ENCODE assay signal across 38 mouse cellular contexts in genomic region chr1:161920475-161921454, GRCm38 (mm10). TPM values are rescaled to one million over a fixed set of nuclear protein-coding genes. Genes with fewer than 3 reads are reported as not detected.
"Had no signal": no experiment of that assay in that cellular context is flagged by ENCODE, and none has a peak within 500 bp of the region (broad histone marks: within the 10 kb centered on the region; RNA-seq: fewer than 3 reads in every experiment).

No protein-coding gene starts in this region.

- H3K9me3 ChIP-seq: heart, embryonic 13.5 days; heart, embryonic 15.5 days; hindbrain, embryonic 10.5 days; hindbrain, embryonic 12.5 days; intestine, embryonic 15.5 days; limb, embryonic 10.5 days; limb, embryonic 12.5 days; liver, embryonic 13.5 days; liver, embryonic 15.5 days had no signal

- H3K4me2 ChIP-seq: heart, embryonic 13.5 days; heart, embryonic 15.5 days; hindbrain, embryonic 12.5 days; hindbrain, embryonic 14.5 days; intestine, embryonic 15.5 days; limb, embryonic 12.5 days; liver, embryonic 11.5 days; liver, embryonic 13.5 days; liver, embryonic 15.5 days had no signal

- H3K4me3 ChIP-seq: heart, adult 2 months; heart, embryonic 13.5 days; heart, embryonic 15.5 days; hindbrain, embryonic 10.5 days; hindbrain, embryonic 12.5 days; intestine, embryonic 15.5 days; layer of hippocampus, adult 2 months; left cerebral cortex, adult 2 months; limb, embryonic 10.5 days; limb, embryonic 12.5 days; liver, embryonic 13.5 days; liver, embryonic 15.5 days had no signal

- H3K36me3 ChIP-seq: heart, embryonic 13.5 days; heart, embryonic 15.5 days; hindbrain, embryonic 10.5 days; hindbrain, embryonic 12.5 days; intestine, embryonic 15.5 days; limb, embryonic 10.5 days; limb, embryonic 12.5 days; liver, embryonic 13.5 days; liver, embryonic 15.5 days had no signal

- H3K27me3 ChIP-seq: heart, embryonic 13.5 days; heart, embryonic 15.5 days; hindbrain, embryonic 12.5 days; intestine, embryonic 15.5 days; limb, embryonic 12.5 days; liver, embryonic 13.5 days had no signal

- ATAC-seq: hindbrain, embryonic 16.5 days; intestine, embryonic 15.5 days; intestine, postnatal 0 days had no signal

- H3K9ac ChIP-seq: heart, embryonic 13.5 days; heart, embryonic 15.5 days; hindbrain, embryonic 12.5 days; hindbrain, embryonic 14.5 days; intestine, embryonic 15.5 days; limb, embryonic 12.5 days; liver, embryonic 13.5 days; liver, embryonic 15.5 days had no signal

- H3K27ac ChIP-seq: heart, adult 2 months; heart, embryonic 13.5 days; heart, embryonic 15.5 days; hindbrain, embryonic 10.5 days; hindbrain, embryonic 12.5 days; hindbrain, embryonic 14.5 days; intestine, embryonic 15.5 days; layer of hippocampus, adult 2 months; left cerebral cortex, adult 2 months; limb, embryonic 10.5 days; limb, embryonic 12.5 days; liver, embryonic 13.5 days; liver, embryonic 15.5 days had no signal

- DNase-seq: gastrocnemius, postnatal 14 days; gastrocnemius, postnatal 36 days; heart, adult 11 months; heart, adult 2 months; heart, postnatal 14 days; heart, postnatal 4 days; kidney, adult 18-20 months; kidney, adult 8-10 months; kidney, postnatal 10 days; kidney, postnatal 25 days; kidney, postnatal 4 days; liver; liver, embryonic 13.5 days had no signal

- H3K4me1 ChIP-seq: intestine, embryonic 15.5 days had no signal

RNA-seq across cellular contexts. Expression of gene 4930558K02Rik, which starts 58.7 kb away (rescaled TPM):
- total RNA-seq: gastrocnemius, adult 18-20 months; gastrocnemius, adult 8-10 months; gastrocnemius, postnatal 14 days; gastrocnemius, postnatal 36 days; heart, adult 2 months; heart, postnatal 14 days; heart, postnatal 4 days; layer of hippocampus, adult 2 months; layer of hippocampus, postnatal 25 days; left cerebral cortex, adult 2 months; left cerebral cortex, postnatal 14 days; left cerebral cortex, postnatal 36 days had no signal
- polyA plus RNA-seq: gonadal fat pad, adult 2 months; heart, adult 2 months; heart, embryonic 13.5 days; heart, embryonic 15.5 days; heart, postnatal 0 days; hindbrain, embryonic 10.5 days; hindbrain, embryonic 12.5 days; inflammation-experienced regulatory T-cells, adult 6 months; intestine, embryonic 15.5 days; intestine, postnatal 0 days; kidney, embryonic 14.5 days; kidney, embryonic 16.5 days; limb, embryonic 10.5 days; limb, embryonic 12.5 days; limb, embryonic 14.5 days; liver, embryonic 11.5 days; liver, embryonic 13.5 days; liver, embryonic 15.5 days had no signal
